Mouse (Mus musculus) C2C12 (cell line): Measurements from ENCODE around the gene Cabp1. TPM values are rescaled to one million over a fixed set of nuclear protein-coding genes. Genes with fewer than 3 reads are reported as not detected.

Experiments
- H3K27me3 ChIP-seq: one replicate; pipeline ENCODE4 v1.6.1; 2011; ENCODE audit not compliant: control insufficient read depth, insufficient read depth, insufficient read length
- H3K36me3 ChIP-seq: one replicate; pipeline ENCODE4 v1.6.1; 2011; ENCODE audit not compliant: control insufficient read depth, insufficient read depth
- H3K4me3 ChIP-seq: one replicate; pipeline ENCODE4 v1.5.1; 2011; ENCODE audit warnings: mild to moderate bottlenecking, control low read depth; ENCODE audit not compliant: poor library complexity, insufficient read depth, severe bottlenecking
- H3K79me2 ChIP-seq: one replicate; pipeline ENCODE4 v1.6.1; 2011; ENCODE audit not compliant: control insufficient read depth, insufficient read depth
- H3K79me3 ChIP-seq: one replicate; pipeline ENCODE4 v1.6.1; 2011; ENCODE audit warnings: low read depth, control low read depth
- H3ac ChIP-seq: one replicate; pipeline ENCODE3; 2011; ENCODE audit warnings: low read depth; ENCODE audit not compliant: control insufficient read depth, insufficient read length
- CEBPB ChIP-seq: IDR thresholded peaks from one replicate; pipeline ENCODE4 v1.6.1; 2011; ENCODE audit warnings: low read depth, mild to moderate bottlenecking, control low read depth, moderate library complexity
- CTCF ChIP-seq: IDR thresholded peaks from one replicate; pipeline ENCODE4 v1.5.1; 2011; ENCODE audit not compliant: control insufficient read depth, insufficient read depth, insufficient read length
- FOSL1 ChIP-seq: IDR thresholded peaks from one replicate; pipeline ENCODE4 v1.8.0; 2011; ENCODE audit warnings: mild to moderate bottlenecking, low read length; ENCODE audit not compliant: poor library complexity, insufficient read depth, severe bottlenecking
- MAX ChIP-seq: IDR thresholded peaks from one replicate; pipeline ENCODE4 v1.6.1; 2011; ENCODE audit warnings: mild to moderate bottlenecking, control low read depth
- MYOD1 ChIP-seq: IDR thresholded peaks from one replicate; pipeline ENCODE4 v1.6.1; 2011; ENCODE audit warnings: low read depth; ENCODE audit not compliant: control insufficient read depth, insufficient read length
- MYOG ChIP-seq: IDR thresholded peaks from one replicate; pipeline ENCODE4 v1.6.1; 2011; ENCODE audit not compliant: control insufficient read depth, insufficient read length; ENCODE audit errors: extremely low read depth
- USF1 ChIP-seq: IDR thresholded peaks from one replicate; pipeline ENCODE4 v1.6.1; 2011; ENCODE audit warnings: low read depth, mild to moderate bottlenecking, control low read depth, moderate library complexity
- polyA plus RNA-seq: library from polyadenylated mRNA; unstranded; fragments of >200 nt; fragmentation: generic; extraction: Trizol; gene quantifications from one replicate; pipeline ENCODE4 v1.2.1, GENCODE M21; 2012; ENCODE audit warnings: missing spikeins

Cabp1 gene
- polyA plus RNA-seq, 1 experiment: 0.12 TPM

- Histone ChIP-seq H3K36me3 (peaks cover 26% of the 10 kb centered on the region), H3K79me3 (peaks cover 61% of the 10 kb centered on the region), H3ac (peak overlapping the region; percentile 20), H3K79me2 (peaks cover 65% of the 10 kb centered on the region), H3K27me3 (no peaks in the 10 kb centered on the region), H3K4me3 (peak overlapping the region; percentile 72)
- no peak for TF ChIP-seq MYOG
- no peak for TF ChIP-seq CTCF
- no peak for TF ChIP-seq USF1
- TF ChIP-seq CEBPB: no peak
- TF ChIP-seq MYOD1: no peak
- no peak for TF ChIP-seq FOSL1
- no peak for TF ChIP-seq MAX
Measured at GRCm38 (mm10) chr5:115156401-115156800, 37.8 kb downstream of the Cabp1 start.

DNA sequence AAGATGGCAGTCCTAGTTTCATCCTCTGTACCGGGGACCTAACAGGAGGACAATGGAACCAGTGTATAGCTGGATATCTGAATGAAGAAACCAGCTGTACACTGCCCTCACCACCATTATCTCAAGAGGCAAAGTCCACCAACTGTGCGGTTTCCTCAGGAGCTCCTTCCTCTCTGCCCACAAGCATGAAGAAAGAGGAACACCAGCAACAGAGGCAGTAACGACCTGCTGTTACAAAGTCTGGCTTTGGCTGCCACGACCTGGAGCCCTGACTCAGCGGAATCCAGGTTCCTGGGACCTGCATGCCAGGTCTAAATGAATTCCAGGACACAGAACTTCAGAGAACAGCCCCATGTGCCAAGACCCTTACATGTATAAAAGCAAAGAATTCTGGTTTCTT lies 38.4 kb downstream of the Cabp1 start:
- Histone ChIP-seq H3ac (no peak overlapping the region), H3K4me3 (peak overlapping the region; percentile 72), H3K79me3 (peaks cover 61% of the 10 kb centered on the region), H3K27me3 (no peaks in the 10 kb centered on the region), H3K79me2 (peaks cover 70% of the 10 kb centered on the region), H3K36me3 (peaks cover 29% of the 10 kb centered on the region)
- TF ChIP-seq MAX (no peak), FOSL1 (no peak), MYOD1 (no peak), USF1 (no peak), MYOG (no peak), CTCF (no peak), CEBPB (no peak)

GRCm38 (mm10) chr5:115155156-115155631 lies 39.0 kb downstream of the Cabp1 start:
- H3ac ChIP-seq: no peak overlapping the region
- H3K4me3 ChIP-seq: no peak overlapping the region
- peaks cover 61% of the 10 kb centered on the region for H3K79me3 ChIP-seq
- no peak for TF ChIP-seq CEBPB
- TF ChIP-seq MYOG: no peak
- no peak for TF ChIP-seq MAX
- no peak for TF ChIP-seq MYOD1
- no peak for TF ChIP-seq FOSL1
- TF ChIP-seq USF1: no peak
- TF ChIP-seq CTCF: no peak
- peaks cover 35% of the 10 kb centered on the region for H3K36me3 ChIP-seq
- H3K79me2 ChIP-seq: peaks cover 70% of the 10 kb centered on the region
- H3K27me3 ChIP-seq: no peaks in the 10 kb centered on the region

DNA sequence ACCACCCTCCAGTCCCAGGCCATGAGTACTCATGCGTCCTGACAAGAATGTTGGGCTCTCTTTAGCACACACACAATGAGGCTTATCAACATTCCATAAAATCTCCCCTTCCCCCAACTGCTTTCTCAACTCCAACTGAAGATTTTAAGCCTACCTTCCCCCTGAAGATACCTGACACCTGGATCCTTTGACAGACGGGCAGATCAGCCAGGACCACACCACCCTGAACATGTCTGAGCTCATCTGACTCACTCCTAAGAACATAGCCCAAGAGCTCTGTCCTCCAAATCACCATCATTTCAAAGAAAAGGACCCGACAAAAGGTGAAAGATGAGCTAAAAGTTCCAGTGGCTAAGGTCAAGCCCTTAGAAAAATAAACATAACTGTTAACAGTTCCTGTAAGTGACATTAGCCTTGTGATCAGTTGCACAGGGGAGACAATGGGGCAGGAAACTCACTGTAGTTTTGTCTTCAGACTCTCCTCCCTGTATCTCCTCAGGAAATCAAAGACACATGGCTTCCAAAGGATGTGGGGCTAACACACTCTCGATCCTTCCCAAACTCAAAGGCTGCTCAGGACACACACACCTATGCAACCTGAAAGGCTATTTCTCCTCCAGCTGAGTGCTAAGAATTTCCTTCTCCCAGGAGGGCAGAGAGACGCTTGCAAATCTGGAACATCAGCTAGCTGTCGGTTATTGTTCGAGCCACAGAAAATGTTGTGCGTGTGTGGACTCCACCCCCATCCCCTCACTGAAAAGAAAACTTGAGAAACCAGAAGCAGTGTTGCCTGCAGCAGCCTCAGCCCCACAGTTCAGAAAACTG lies 41.8 kb downstream of the Cabp1 start:
- Histone ChIP-seq H3ac (no peak overlapping the region), H3K36me3 (peaks cover 61% of the 10 kb centered on the region), H3K4me3 (no peak overlapping the region), H3K27me3 (no peaks in the 10 kb centered on the region), H3K79me2 (peaks cover 64% of the 10 kb centered on the region), H3K79me3 (peaks cover 57% of the 10 kb centered on the region)
- TF ChIP-seq MYOD1: no peak
- no peak for TF ChIP-seq CEBPB
- no peak for TF ChIP-seq MYOG
- no peak for TF ChIP-seq MAX
- TF ChIP-seq FOSL1: no peak
- no peak for TF ChIP-seq USF1
- TF ChIP-seq CTCF: no peak

GRCm38 (mm10) chr5:115151457-115151856 lies 42.7 kb downstream of the Cabp1 start:
- no peak overlapping the region for H3ac ChIP-seq
- peaks cover 70% of the 10 kb centered on the region for H3K36me3 ChIP-seq
- no peak overlapping the region for H3K4me3 ChIP-seq
- H3K27me3 ChIP-seq: no peaks in the 10 kb centered on the region
- no peak for TF ChIP-seq FOSL1
- no peak for TF ChIP-seq CEBPB
- TF ChIP-seq USF1: no peak
- TF ChIP-seq MAX: no peak
- no peak for TF ChIP-seq CTCF
- no peak for TF ChIP-seq MYOG
- H3K79me3 ChIP-seq: peaks cover 49% of the 10 kb centered on the region
- peaks cover 55% of the 10 kb centered on the region for H3K79me2 ChIP-seq

GRCm38 (mm10) chr5:115150991-115151390 lies 43.2 kb downstream of the Cabp1 start:
- peaks cover 44% of the 10 kb centered on the region for H3K79me3 ChIP-seq
- no peak overlapping the region for H3ac ChIP-seq
- H3K4me3 ChIP-seq: no peak overlapping the region
- peaks cover 74% of the 10 kb centered on the region for H3K36me3 ChIP-seq
- H3K27me3 ChIP-seq: no peaks in the 10 kb centered on the region
- peaks cover 51% of the 10 kb centered on the region for H3K79me2 ChIP-seq
- no peak for TF ChIP-seq FOSL1
- TF ChIP-seq USF1: no peak
- no peak for TF ChIP-seq CTCF
- TF ChIP-seq MYOG: no peak
- TF ChIP-seq MYOD1: no peak
- TF ChIP-seq CEBPB: no peak
- TF ChIP-seq MAX: no peak
